Mouse (Mus musculus) E14TG2a.4 (cell line): Measurements from ENCODE around the gene Pak6.

Experiments used
- CTCF ChIP-seq: conservative IDR thresholded peaks from 2 replicates; pipeline ENCODE4 v1.5.1; 2014; ENCODE audit warnings: low read length
- NANOG ChIP-seq: IDR thresholded peaks from 2 replicates; pipeline ENCODE4 v1.6.1; 2014; ENCODE audit warnings: borderline replicate concordance, low read length, mixed read lengths

- no peak for TF ChIP-seq CTCF
- no peak for TF ChIP-seq NANOG
Measured at GRCm38 (mm10) chr2:118664975-118665516, 1.9 kb downstream of the Pak6 start.
